Mouse (Mus musculus) G1E (cell line): ENCODE measurements at regions not wholly inside any gene's neighbourhood (a gene's known extent, or its start where the extent isn't known, plus 50 kb on each side); places are given as distances from the start of the nearest gene placed in this dataset.

Source experiments
- CTCF ChIP-seq: IDR thresholded peaks from 2 replicates; pipeline ENCODE4 v1.5.1; 2012; ENCODE audit warnings: low read depth, low read length, inconsistent platforms, mixed read lengths
- GATA1 ChIP-seq: IDR thresholded peaks from 2 replicates; pipeline ENCODE4 v1.6.1; 2012; ENCODE audit warnings: borderline replicate concordance, low read length, inconsistent platforms, mixed read lengths
- GATA2 ChIP-seq: IDR thresholded peaks from 2 replicates; pipeline ENCODE4 v1.6.1; 2012; ENCODE audit warnings: low read depth, low read length, inconsistent platforms, borderline replicate concordance
- TAL1 ChIP-seq: conservative IDR thresholded peaks from 2 replicates; pipeline ENCODE4 v1.6.1; 2012; ENCODE audit warnings: low read depth, low read length, inconsistent platforms, mixed read lengths

GRCm38 (mm10) chr10:29823177-29823576 lies 287.5 kb upstream of the Rspo3 start:
- TF ChIP-seq CTCF (no peak), GATA2 (no peak), GATA1 (no peak), TAL1 (no peak)
